Mouse (Mus musculus) stomach, embryonic 16.5 days (tissue): ENCODE results near the gene Slc25a41. TPM values are rescaled to one million over a fixed set of nuclear protein-coding genes. Genes with fewer than 3 reads are reported as not detected.

Source experiments
- ATAC-seq: fragments of 200-750 bp; cut with Nextera tagmentation; 2 replicates; pipeline ENCODE4 v1.8.0; 2017; ENCODE audit warnings: moderate number of reproducible peaks, moderate TSS enrichment; ENCODE audit not compliant: insufficient read depth, low FRiP score
- H3K27ac ChIP-seq: fragments of 300-500 bp; sonication (generic); 2 replicates; pipeline ENCODE4 v1.5.1; 2014; ENCODE audit warnings: low read length
- H3K27me3 ChIP-seq: fragments of 300-500 bp; sonication (generic); 2 replicates; pipeline ENCODE4 v1.6.1; 2014; ENCODE audit warnings: low read length, control low read depth, mixed read lengths; ENCODE audit not compliant: control insufficient read depth, insufficient read depth
- H3K36me3 ChIP-seq: fragments of 300-500 bp; sonication (generic); 2 replicates; pipeline ENCODE4 v1.6.1; 2014; ENCODE audit warnings: low read length; ENCODE audit not compliant: control insufficient read depth, insufficient read depth
- H3K4me1 ChIP-seq: fragments of 300-500 bp; sonication (generic); 2 replicates; pipeline ENCODE4 v1.6.1; 2014; ENCODE audit warnings: low read length, control low read depth, mixed read lengths; ENCODE audit not compliant: control insufficient read depth, insufficient read depth
- H3K4me2 ChIP-seq: fragments of 300-500 bp; sonication (generic); 2 replicates; pipeline ENCODE4 v1.6.1; 2014; ENCODE audit warnings: low read depth, low read length, mixed read lengths
- H3K4me3 ChIP-seq: fragments of 300-500 bp; sonication (generic); replicated peaks from 2 replicates; pipeline ENCODE4 v1.5.1; 2014; ENCODE audit warnings: mild to moderate bottlenecking, low read length
- H3K9ac ChIP-seq: fragments of 300-500 bp; sonication (generic); 2 replicates; pipeline ENCODE4 v1.6.1; 2014; ENCODE audit warnings: low read length
- H3K9me3 ChIP-seq: fragments of 300-500 bp; sonication (generic); replicated peaks from 2 replicates; pipeline ENCODE4 v1.6.1; 2016; ENCODE audit warnings: low read length, control low read depth; ENCODE audit not compliant: control insufficient read depth
- WGBS: fragments of 180-500 bp; shearing (Covaris S2); extraction: QIAGEN DNeasy Blood & Tissue Kit; methylation state at CpG from one replicate; pipeline ENCODE4 v1.1.7; 2014; 5-methylcytosine and 5-hydroxymethylcytosine counted together
- polyA plus RNA-seq: library from polyadenylated mRNA; unstranded; fragments of >200 nt; fragmentation: Nextera tagmentation; extraction: Ambion mirVana; gene quantifications from 2 replicates; pipeline ENCODE4 v1.2.1, GENCODE M21; 2015

The Slc25a41 gene
- polyA plus RNA-seq, 1 experiment from 2014 or later, result not detected

GRCm38 (mm10) chr17:57030931-57031660 is 10.4 kb downstream of the Slc25a41 start, which contains the start of gene Khsrp:
TSS of gene Khsrp (minus strand) at chr17:57031522.
- H3K27me3 ChIP-seq, result no peaks in the 10 kb centered on the region
- H3K36me3 ChIP-seq, result peaks cover 17% of the 10 kb centered on the region; the same call in 1 of the 2 replicates
- H3K4me3 ChIP-seq, result peak within 1 kb of the TSS; percentile 91
- peak within 1 kb of the TSS; percentile 90 for H3K27ac ChIP-seq
- ATAC-seq, result no peak
- peaks cover 13% of the 10 kb centered on the region for H3K4me1 ChIP-seq
- no peaks in the 10 kb centered on the region for H3K9me3 ChIP-seq
- peak within 1 kb of the TSS; percentile 100 for H3K9ac ChIP-seq
- peak within 1 kb of the TSS; percentile 98 for H3K4me2 ChIP-seq
- WGBS, result under 1% methylated on average over 89 of the region's 99 CpGs

- H3K9ac ChIP-seq, result peak overlapping the region; percentile 100
- 29% methylated on average over 8 of the region's 8 CpGs for WGBS
- H3K27me3 ChIP-seq, result no peaks in the 10 kb centered on the region
Observed at GRCm38 (mm10) chr17:57029691-57030090, 11.8 kb downstream of the Slc25a41 start.

GRCm38 (mm10) chr17:57027471-57027870 is 14.0 kb downstream of the Slc25a41 start:
- H3K27me3 ChIP-seq, result no peaks in the 10 kb centered on the region
- no peak overlapping the region for H3K9ac ChIP-seq
- WGBS, result 91% methylated on average over 4 of the region's 4 CpGs
- H3K4me1 ChIP-seq, result peaks cover 13% of the 10 kb centered on the region
- H3K9me3 ChIP-seq, result no peaks in the 10 kb centered on the region
- no peak overlapping the region for H3K4me2 ChIP-seq
- no peak for ATAC-seq
- peaks cover 49% of the 10 kb centered on the region for H3K36me3 ChIP-seq
- no peak overlapping the region for H3K4me3 ChIP-seq
- H3K27ac ChIP-seq, result no peak overlapping the region

More at GRCm38 (mm10) chr17:57029691-57030090, 11.8 kb downstream of the Slc25a41 start:
- peak overlapping the region; percentile 98 for H3K4me2 ChIP-seq
- no peaks in the 10 kb centered on the region for H3K9me3 ChIP-seq
- H3K27ac ChIP-seq, result no peak overlapping the region
- no peak for ATAC-seq
- peaks cover 13% of the 10 kb centered on the region for H3K4me1 ChIP-seq
- H3K36me3 ChIP-seq, result peaks cover 27% of the 10 kb centered on the region
- H3K4me3 ChIP-seq, result peak overlapping the region; percentile 91

GRCm38 (mm10) chr17:57020960-57021359 is 20.5 kb downstream of the Slc25a41 start:
- no peak overlapping the region for H3K4me2 ChIP-seq
- no peak overlapping the region for H3K4me3 ChIP-seq
- no peaks in the 10 kb centered on the region for H3K27me3 ChIP-seq
- 81% methylated on average over 5 of the region's 5 CpGs for WGBS
- H3K9me3 ChIP-seq, result no peaks in the 10 kb centered on the region
- no peak for ATAC-seq
- H3K27ac ChIP-seq, result no peak overlapping the region
- peaks cover 40% of the 10 kb centered on the region for H3K36me3 ChIP-seq
- H3K4me1 ChIP-seq, result no peaks in the 10 kb centered on the region
- no peak overlapping the region for H3K9ac ChIP-seq

- no peaks in the 10 kb centered on the region for H3K4me1 ChIP-seq
- peaks cover 30% of the 10 kb centered on the region for H3K36me3 ChIP-seq
- no peaks in the 10 kb centered on the region for H3K27me3 ChIP-seq
- no peaks in the 10 kb centered on the region for H3K9me3 ChIP-seq
- no peak overlapping the region for H3K4me3 ChIP-seq
- WGBS, result 82% methylated on average over 2 of the region's 2 CpGs
- no peak for ATAC-seq
- H3K27ac ChIP-seq, result no peak overlapping the region
- no peak overlapping the region for H3K4me2 ChIP-seq
- H3K9ac ChIP-seq, result no peak overlapping the region
Observed at GRCm38 (mm10) chr17:57019693-57020092, 21.8 kb downstream of the Slc25a41 start.

- Histone ChIP-seq H3K27me3 (no peaks in the 10 kb centered on the region), H3K27ac (peak overlapping the region; percentile 95), H3K4me1 (peaks cover 19% of the 10 kb centered on the region; the same call in 1 of the 2 replicates), H3K9ac (peak overlapping the region; percentile 84), H3K4me3 (peak overlapping the region; percentile 82), H3K9me3 (no peaks in the 10 kb centered on the region), H3K4me2 (peak overlapping the region; percentile 74), H3K36me3 (peaks cover 3% of the 10 kb centered on the region; the same call in 1 of the 2 replicates)
- WGBS, result 67% methylated on average over 13 of the region's 13 CpGs
- no peak for ATAC-seq
Observed at GRCm38 (mm10) chr17:57012245-57012795, 29.1 kb downstream of the Slc25a41 start.

- Histone ChIP-seq H3K27ac (peak within 1 kb of the TSS; percentile 95), H3K4me2 (peak within 1 kb of the TSS; percentile 91), H3K36me3 (peaks cover 4% of the 10 kb centered on the region; the same call in 1 of the 2 replicates), H3K4me1 (peaks cover 19% of the 10 kb centered on the region; the same call in 1 of the 2 replicates), H3K9me3 (no peaks in the 10 kb centered on the region), H3K4me3 (peak within 1 kb of the TSS; percentile 82), H3K9ac (peak within 1 kb of the TSS; percentile 87), H3K27me3 (no peaks in the 10 kb centered on the region)
- under 1% methylated on average over 51 of the region's 51 CpGs for WGBS
- ATAC-seq, result peak; percentile 93
Observed at GRCm38 (mm10) chr17:57011236-57012141, 30.0 kb downstream of the Slc25a41 start, which contains the start of the genes Gtf2f1 and Gm17949. TSS of gene Gtf2f1 (minus strand) at chr17:57011288. TSS of gene Gm17949 (plus strand) at chr17:57011469.

GRCm38 (mm10) chr17:57010911-57011235 is 30.6 kb downstream of the Slc25a41 start:
- Histone ChIP-seq H3K4me3 (peak overlapping the region; percentile 82), H3K27ac (peak overlapping the region; percentile 79), H3K27me3 (no peaks in the 10 kb centered on the region), H3K4me2 (peak overlapping the region; percentile 91), H3K36me3 (peaks cover 7% of the 10 kb centered on the region), H3K9ac (peak overlapping the region; percentile 87), H3K4me1 (peaks cover 19% of the 10 kb centered on the region; the same call in 1 of the 2 replicates), H3K9me3 (no peaks in the 10 kb centered on the region)
- under 1% methylated on average over 19 of the region's 19 CpGs for WGBS
- peak; percentile 42 for ATAC-seq
